Mouse (Mus musculus): ENCODE measurements around the gene Ap1b1. TPM values are rescaled to one million over a fixed set of nuclear protein-coding genes. Genes with fewer than 3 reads are reported as not detected.

Ap1b1 gene
- total RNA-seq, 2 experiments from 2014 or later = 37.0 to 39.4 TPM

- ATAC-seq (ENCODE audit: poor library complexity, severe bottlenecking) = no peak
Observed at GRCm38 (mm10) chr11:5032706-5033105, 46.1 kb downstream of the Ap1b1 start.

- ATAC-seq (ENCODE audit: poor library complexity, severe bottlenecking) = no peak
Observed at GRCm38 (mm10) chr11:5033136-5033535, 46.5 kb downstream of the Ap1b1 start.

- no peak for ATAC-seq (ENCODE audit: poor library complexity, severe bottlenecking)
Observed at GRCm38 (mm10) chr11:5035421-5035820, 48.8 kb downstream of the Ap1b1 start.

- no peak for ATAC-seq (ENCODE audit: poor library complexity, severe bottlenecking)
Observed at GRCm38 (mm10) chr11:5037146-5037854, 50.7 kb downstream of the Ap1b1 start.

GRCm38 (mm10) chr11:5040585-5040984, 54.0 kb downstream of the Ap1b1 start:
- no peak for ATAC-seq (ENCODE audit: poor library complexity, severe bottlenecking)

GRCm38 (mm10) chr11:5041144-5041780, 54.6 kb downstream of the Ap1b1 start:
- no peak for ATAC-seq (ENCODE audit: poor library complexity, severe bottlenecking)

- no peak for ATAC-seq (ENCODE audit: poor library complexity, severe bottlenecking)
Observed at GRCm38 (mm10) chr11:5042645-5043381, 56.2 kb downstream of the Ap1b1 start.

- no peak for ATAC-seq (ENCODE audit: poor library complexity, severe bottlenecking)
Observed at GRCm38 (mm10) chr11:5046321-5046926, 59.8 kb downstream of the Ap1b1 start.

- ATAC-seq (ENCODE audit: poor library complexity, severe bottlenecking) = no peak
Observed at GRCm38 (mm10) chr11:5051629-5052028, 65.0 kb downstream of the Ap1b1 start.

- no peak for ATAC-seq (ENCODE audit: poor library complexity, severe bottlenecking)
Observed at GRCm38 (mm10) chr11:5052200-5052854, 65.7 kb downstream of the Ap1b1 start.

GRCm38 (mm10) chr11:5054151-5054550, 67.5 kb downstream of the Ap1b1 start:
- no peak for ATAC-seq (ENCODE audit: poor library complexity, severe bottlenecking)

- ATAC-seq (ENCODE audit: poor library complexity, severe bottlenecking) = no peak
Observed at GRCm38 (mm10) chr11:5054874-5055273, 68.2 kb downstream of the Ap1b1 start.

GRCm38 (mm10) chr11:5055945-5056938, 69.6 kb downstream of the Ap1b1 start:
- ATAC-seq (ENCODE audit: poor library complexity, severe bottlenecking) = no peak; the same call in 1 of the 2 replicates

- no peak for ATAC-seq (ENCODE audit: poor library complexity, severe bottlenecking)
Observed at GRCm38 (mm10) chr11:5057064-5057463, 70.4 kb downstream of the Ap1b1 start.

- no peak for ATAC-seq (ENCODE audit: poor library complexity, severe bottlenecking)
Observed at GRCm38 (mm10) chr11:5057541-5057855, 70.9 kb downstream of the Ap1b1 start.

GRCm38 (mm10) chr11:5057856-5058641, 71.4 kb downstream of the Ap1b1 start, which contains the start of gene Rasl10a:
Gene Rasl10a, plus strand, starts transcription at chr11:5058128.
- no peak for ATAC-seq (ENCODE audit: poor library complexity, severe bottlenecking)

GRCm38 (mm10) chr11:5058783-5059182, 72.2 kb downstream of the Ap1b1 start:
- ATAC-seq (ENCODE audit: poor library complexity, severe bottlenecking) = no peak

GRCm38 (mm10) chr11:5059230-5059629, 72.6 kb downstream of the Ap1b1 start:
- no peak for ATAC-seq (ENCODE audit: poor library complexity, severe bottlenecking)

- no peak for ATAC-seq (ENCODE audit: poor library complexity, severe bottlenecking)
Observed at GRCm38 (mm10) chr11:5059704-5060156, 73.1 kb downstream of the Ap1b1 start.
